Mouse (Mus musculus): ENCODE data around the gene Ppm1b.
A peak's percentile ranks its signal among the peaks of the same experiment; 100 is the strongest.
"Not testable (repeated sequence)": the region's sequence is repeated elsewhere in the genome, so short reads cannot be mapped to it uniquely, and the experiment has no call there.

The Ppm1b gene

GRCm38 (mm10) chr17:84956441-84956840 lies at the start of gene Ppm1b:
Gene Ppm1b (plus strand): TSS chr17:84956741.
- no peak for DNase-seq (ENCODE audit: low read depth, low spot score)

GRCm38 (mm10) chr17:84921666-84922376 lies 34.7 kb upstream of the Ppm1b start:
- no peak for DNase-seq (ENCODE audit: low read depth, low spot score)

GRCm38 (mm10) chr17:84924779-84925178 lies 31.8 kb upstream of the Ppm1b start:
- no peak for DNase-seq (ENCODE audit: low read depth, low spot score)

- DNase-seq (ENCODE audit: low read depth, low spot score), result no peak
These were observed 30.3 kb upstream of the Ppm1b start for GRCm38 (mm10) chr17:84926233-84926632.

- DNase-seq (ENCODE audit: low read depth, low spot score), result no peak
These were observed 29.0 kb upstream of the Ppm1b start for GRCm38 (mm10) chr17:84927580-84927979.

- no peak for DNase-seq (ENCODE audit: low read depth, low spot score)
These were observed 23.6 kb upstream of the Ppm1b start for GRCm38 (mm10) chr17:84932943-84933342.

GRCm38 (mm10) chr17:84933968-84934367 lies 22.6 kb upstream of the Ppm1b start:
- DNase-seq (ENCODE audit: low read depth, low spot score), result no peak

GRCm38 (mm10) chr17:84935620-84936019 lies 20.9 kb upstream of the Ppm1b start:
- not testable (repeated sequence) for DNase-seq (ENCODE audit: low read depth, low spot score)

GRCm38 (mm10) chr17:84936301-84936700 lies 20.2 kb upstream of the Ppm1b start:
- no peak for DNase-seq (ENCODE audit: low read depth, low spot score)

- no peak for DNase-seq (ENCODE audit: low read depth, low spot score)
These were observed 19.7 kb upstream of the Ppm1b start for GRCm38 (mm10) chr17:84936809-84937208.

GRCm38 (mm10) chr17:84937220-84937619 lies 19.3 kb upstream of the Ppm1b start:
- DNase-seq (ENCODE audit: low read depth, low spot score), result no peak

- no peak for DNase-seq (ENCODE audit: low read depth, low spot score)
These were observed 18.3 kb upstream of the Ppm1b start for GRCm38 (mm10) chr17:84938215-84938614.

- DNase-seq (ENCODE audit: low read depth, low spot score), result no peak
These were observed 16.4 kb upstream of the Ppm1b start for GRCm38 (mm10) chr17:84940017-84940731.

GRCm38 (mm10) chr17:84941291-84941868 lies 15.2 kb upstream of the Ppm1b start:
- no peak for DNase-seq (ENCODE audit: low read depth, low spot score)

- DNase-seq (ENCODE audit: low read depth, low spot score), result no peak
These were observed 14.0 kb upstream of the Ppm1b start for GRCm38 (mm10) chr17:84942358-84943032.

- DNase-seq (ENCODE audit: low read depth, low spot score), result no peak
These were observed 13.5 kb upstream of the Ppm1b start for GRCm38 (mm10) chr17:84943033-84943393.

- no peak for DNase-seq (ENCODE audit: low read depth, low spot score)
These were observed 12.2 kb upstream of the Ppm1b start for GRCm38 (mm10) chr17:84944348-84944747.

GRCm38 (mm10) chr17:84952521-84952920 lies 4.0 kb upstream of the Ppm1b start:
- no peak for DNase-seq (ENCODE audit: low read depth, low spot score)

- DNase-seq (ENCODE audit: low read depth, low spot score), result no peak
These were observed 2.8 kb upstream of the Ppm1b start for GRCm38 (mm10) chr17:84953776-84954175.

- DNase-seq (ENCODE audit: low read depth, low spot score), result no peak
These were observed 1.7 kb upstream of the Ppm1b start for GRCm38 (mm10) chr17:84954881-84955280.

GRCm38 (mm10) chr17:84956931-84957486 lies 468 bp downstream of the Ppm1b start:
- DNase-seq (ENCODE audit: low read depth, low spot score), result peak; percentile 93

Data from mesoderm, embryonic 11.5 days (tissue).